Mouse (Mus musculus) gastrocnemius, adult 8-10 months (tissue): ENCODE data around the gene Acot4. TPM values are rescaled to one million over a fixed set of nuclear protein-coding genes. Genes with fewer than 3 reads are reported as not detected.
"Not testable (repeated sequence)": the region's sequence is repeated elsewhere in the genome, so short reads cannot be mapped to it uniquely, and the experiment has no call there.

Experiments used
- DNase-seq, 2 experiments: peaks; one replicate each; pipeline ENCODE4 v3.0.0; 2022; ENCODE audit warnings: low spot score in 2 of 2
- total RNA-seq, 4 experiments: library from RNA; stranded (reverse); gene quantifications; 2 replicates each; pipeline ENCODE4 v1.2.4; 2022

Acot4 gene
- total RNA-seq, 4 experiments from 2014 or later = 0.07 to 0.16 (median 0.16) TPM; not detected in 1

GRCm38 (mm10) chr12:84030659-84031332 is 7.4 kb upstream of the Acot4 start:
- DNase-seq = peak; percentile 50 to 63

GRCm38 (mm10) chr12:84032854-84033253 is 5.3 kb upstream of the Acot4 start:
- no peak for DNase-seq

- DNase-seq = not testable (repeated sequence)
Observed at GRCm38 (mm10) chr12:84033302-84033701, 4.9 kb upstream of the Acot4 start.

GRCm38 (mm10) chr12:84034108-84034507 is 4.1 kb upstream of the Acot4 start:
- no peak for DNase-seq

- peak in 1 of 2 experiments; percentile 3 for DNase-seq
Observed at GRCm38 (mm10) chr12:84038691-84039111, 522 bp downstream of the Acot4 start, which contains the start of gene Gm49366. Gm49366 (plus strand) TSS chr12:84038935.

GRCm38 (mm10) chr12:84042248-84042647 is 4.1 kb downstream of the Acot4 start:
- no peak for DNase-seq

GRCm38 (mm10) chr12:84044045-84044444 is 5.9 kb downstream of the Acot4 start:
- no peak for DNase-seq

- DNase-seq = no peak
Observed at GRCm38 (mm10) chr12:84046906-84047305, 8.7 kb downstream of the Acot4 start.

- DNase-seq = not testable (repeated sequence)
Observed at GRCm38 (mm10) chr12:84050744-84051143, 12.6 kb downstream of the Acot4 start.

GRCm38 (mm10) chr12:84051937-84052474 is 13.8 kb downstream of the Acot4 start, which contains the start of gene Acot3:
Acot3 (plus strand) TSS chr12:84052144.
- DNase-seq = no peak

- DNase-seq = no peak
Observed at GRCm38 (mm10) chr12:84052609-84053008, 14.4 kb downstream of the Acot4 start.

GRCm38 (mm10) chr12:84053173-84053572 is 15.0 kb downstream of the Acot4 start:
- DNase-seq = no peak

- no peak for DNase-seq
Observed at GRCm38 (mm10) chr12:84053679-84054391, 15.7 kb downstream of the Acot4 start.

- DNase-seq = no peak
Observed at GRCm38 (mm10) chr12:84060946-84061345, 22.8 kb downstream of the Acot4 start.

- no peak for DNase-seq
Observed at GRCm38 (mm10) chr12:84062336-84062735, 24.2 kb downstream of the Acot4 start.

GRCm38 (mm10) chr12:84063228-84063627 is 25.0 kb downstream of the Acot4 start:
- no peak for DNase-seq

GRCm38 (mm10) chr12:84063833-84064232 is 25.7 kb downstream of the Acot4 start:
- DNase-seq = no peak

GRCm38 (mm10) chr12:84064621-84065020 is 26.4 kb downstream of the Acot4 start:
- no peak for DNase-seq

GRCm38 (mm10) chr12:84067752-84068151 is 29.6 kb downstream of the Acot4 start:
- no peak for DNase-seq

GRCm38 (mm10) chr12:84068296-84068695 is 30.1 kb downstream of the Acot4 start:
- no peak for DNase-seq

GRCm38 (mm10) chr12:84068986-84069385 is 30.8 kb downstream of the Acot4 start, which contains the start of gene Acot5:
Acot5 (plus strand) TSS chr12:84069325.
- DNase-seq = no peak

- peak in 1 of 2 experiments; percentile 7 for DNase-seq
Observed at GRCm38 (mm10) chr12:84069582-84069981, 31.4 kb downstream of the Acot4 start.
